ENCODE assay signal across 21 mouse cellular contexts in genomic region chr5:36922811-36923210, GRCm38 (mm10). TPM values are rescaled to one million over a fixed set of nuclear protein-coding genes. Genes with fewer than 3 reads are reported as not detected.
DNase-seq lines count a peak whose midpoint lies in the region; TF ChIP-seq lines count a peak whose summit lies in the region.
"Had no signal": no experiment of that assay in that cellular context is flagged by ENCODE, and none has a peak within 500 bp of the region (broad histone marks: within the 10 kb centered on the region; RNA-seq: fewer than 3 reads in every experiment).

No protein-coding gene starts in this region.

- no peaks in the 10 kb centered on the region for H3K36me3 ChIP-seq in heart, embryonic 10.5 days
- H3K36me3 ChIP-seq: hindbrain, embryonic 10.5 days; intestine, embryonic 15.5 days; limb, embryonic 12.5 days; liver, embryonic 15.5 days had no signal

- intact Hi-C loops in left cerebral cortex, adult 2 months (cut with DNase I), result no loop called here
- intact Hi-C loops in left cerebral cortex, postnatal 4 days (cut with DNase I), result no loop called here

- no peak for DNase-seq in heart, embryonic 10.5 days (ENCODE audit: low spot score)
- no peak for DNase-seq in heart, adult 18-20 months
- DNase-seq in left cerebral cortex, adult 2 months (ENCODE audit: extremely low spot score in 1 of 2, low spot score in 2 of 2), result no peak
- no peak for DNase-seq in left cerebral cortex, postnatal 4 days
- no peak for DNase-seq in neural tube, embryonic 10.5 days (ENCODE audit: extremely low spot score, low spot score)
- DNase-seq: adrenal gland, postnatal 25 days; B cell, adult 2 months; kidney, adult 2 months; kidney, postnatal 4 days; lung, embryonic 14.5 days; lung, postnatal 14 days; thymus, postnatal 14 days had no signal

- no peak for TF ChIP-seq CTCF in left cerebral cortex, adult 2 months (IDR thresholded peaks at IDR 0.05)
- TF ChIP-seq CTCF in cortical plate, adult 2 months (IDR thresholded peaks at IDR 0.05; ENCODE audit: extremely low read depth, insufficient read depth, low read length), result no peak
- TF ChIP-seq CTCF in olfactory bulb, adult 2 months (IDR thresholded peaks at IDR 0.05; ENCODE audit: insufficient read depth, low read depth, low read length), result no peak

- H3K4me1 ChIP-seq in heart, embryonic 10.5 days, result peaks cover 36% of the 10 kb centered on the region
- H3K4me1 ChIP-seq in cortical plate, adult 2 months (ENCODE audit: control insufficient read depth, insufficient read depth, low read length), result peaks cover 28% of the 10 kb centered on the region
- peaks cover 59% of the 10 kb centered on the region for H3K4me1 ChIP-seq in olfactory bulb, adult 2 months (ENCODE audit: control insufficient read depth, insufficient read depth, low read length)
- H3K4me1 ChIP-seq: intestine, embryonic 15.5 days; liver, embryonic 15.5 days had no signal

- H3K9me3 ChIP-seq in heart, embryonic 10.5 days, result no peaks in the 10 kb centered on the region
- H3K9me3 ChIP-seq: hindbrain, embryonic 10.5 days; intestine, embryonic 15.5 days; limb, embryonic 12.5 days; liver, embryonic 15.5 days had no signal

- TF ChIP-seq POLR2A in cortical plate, adult 2 months (IDR thresholded peaks at IDR 0.05; ENCODE audit: extremely low read depth, insufficient read depth, low read length), result no peak
- no peak for TF ChIP-seq POLR2A in olfactory bulb, adult 2 months (IDR thresholded peaks at IDR 0.05; ENCODE audit: insufficient read depth, low read depth, low read length)

- H3K27ac ChIP-seq in heart, embryonic 10.5 days, result peak overlapping the region; percentile 83
- H3K27ac ChIP-seq in left cerebral cortex, adult 2 months, result peak overlapping the region; percentile 80
- peak overlapping the region; percentile 24; the same call in 1 of the 2 replicates for H3K27ac ChIP-seq in cortical plate, adult 2 months (ENCODE audit: insufficient read depth, low read length)
- 0 out of 2 replicates have a peak overlapping the region, but pooled peaks have one; percentile 1 for H3K27ac ChIP-seq in olfactory bulb, adult 2 months (ENCODE audit: insufficient read depth, low read depth, low read length)
- H3K27ac ChIP-seq: hindbrain, embryonic 10.5 days; intestine, embryonic 15.5 days; kidney, postnatal 0 days; limb, embryonic 12.5 days; liver, embryonic 15.5 days had no signal

- H3K4me3 ChIP-seq in heart, embryonic 10.5 days, result no peak overlapping the region
- H3K4me3 ChIP-seq in left cerebral cortex, adult 2 months, result no peak overlapping the region
- H3K4me3 ChIP-seq in cortical plate, adult 2 months (ENCODE audit: insufficient read depth, low read length), result no peak overlapping the region
- H3K4me3 ChIP-seq in olfactory bulb, adult 2 months (ENCODE audit: insufficient read depth, low read depth, low read length), result no peak overlapping the region
- H3K4me3 ChIP-seq: hindbrain, embryonic 10.5 days; intestine, embryonic 15.5 days; limb, embryonic 12.5 days; liver, embryonic 15.5 days had no signal

- no peaks in the 10 kb centered on the region for H3K27me3 ChIP-seq in heart, embryonic 10.5 days (ENCODE audit: insufficient read depth, poor library complexity, severe bottlenecking)
- H3K27me3 ChIP-seq: intestine, embryonic 15.5 days; liver, embryonic 15.5 days had no signal

- 53% methylated on average over 10 of the region's 10 CpGs for WGBS in heart, embryonic 10.5 days
- 53% methylated on average over 10 of the region's 10 CpGs for WGBS in olfactory bulb, adult 2 months

RNA-seq across cellular contexts. Expression of gene Ppp2r2c, which starts 54.5 kb away (rescaled TPM):
- polyA plus RNA-seq in heart, embryonic 10.5 days (2016; fragmentation: Nextera tagmentation; extraction: Ambion mirVana), result 0.03 TPM in 1 of 2 replicates, not detected in the other
- total RNA-seq in heart, adult 18-20 months (2021), result 1 to 10 TPM; 4.7 to 4.9 TPM
- 100 to 1,000 TPM; 448 to 462 TPM for total RNA-seq in left cerebral cortex, adult 2 months (2021)
- total RNA-seq in left cerebral cortex, postnatal 4 days (2021), result 100 to 1,000 TPM; 271 to 272 TPM
- 442 and 456 TPM in 2 replicates for polyA plus RNA-seq in cortical plate, adult 2 months (2012; rRNA removed)
- polyA plus RNA-seq in olfactory bulb, adult 2 months (2012; ENCODE audit: insufficient read depth, insufficient read length, low replicate concordance, missing spikeins), result 124 TPM in 1 of 2 replicates, not detected in the other
- total RNA-seq: monocyte, adult 5-6 weeks had no signal
- polyA plus RNA-seq: liver, adult 2 months; liver, embryonic 15.5 days had no signal

Comparison
In these comparisons a context has a peak if more than half of its experiments do, and no peak if none do; other contexts are left out.
1. H3K27ac ChIP-seq: peak in every context shown above with its lines; median percentile 83 in heart, embryonic 10.5 days; 80 in left cerebral cortex, adult 2 months; 24 in cortical plate, adult 2 months; 1 in olfactory bulb, adult 2 months.
2. RNA of gene Ppp2r2c, which starts 54.5 kb away (total RNA-seq): 448 to 462 TPM in left cerebral cortex, adult 2 months and 271 to 272 TPM in left cerebral cortex, postnatal 4 days; 4.7 to 4.9 TPM in heart, adult 18-20 months; every median in the first group is over 10 times any median in the second.